Mouse (Mus musculus) C2C12 (cell line): ENCODE data around the gene Wiz.

ENCODE experiments used
- CEBPB ChIP-seq: IDR thresholded peaks from one replicate; pipeline ENCODE4 v1.6.1; 2011; ENCODE audit warnings: low read depth, mild to moderate bottlenecking, control low read depth, moderate library complexity
- CTCF ChIP-seq: IDR thresholded peaks from one replicate; pipeline ENCODE4 v1.5.1; 2011; ENCODE audit not compliant: control insufficient read depth, insufficient read depth, insufficient read length
- MYOD1 ChIP-seq: IDR thresholded peaks from one replicate; pipeline ENCODE4 v1.6.1; 2011; ENCODE audit warnings: low read depth; ENCODE audit not compliant: control insufficient read depth, insufficient read length
- MYOG ChIP-seq: IDR thresholded peaks from one replicate; pipeline ENCODE4 v1.6.1; 2011; ENCODE audit not compliant: control insufficient read depth, insufficient read length; ENCODE audit errors: extremely low read depth

DNA sequence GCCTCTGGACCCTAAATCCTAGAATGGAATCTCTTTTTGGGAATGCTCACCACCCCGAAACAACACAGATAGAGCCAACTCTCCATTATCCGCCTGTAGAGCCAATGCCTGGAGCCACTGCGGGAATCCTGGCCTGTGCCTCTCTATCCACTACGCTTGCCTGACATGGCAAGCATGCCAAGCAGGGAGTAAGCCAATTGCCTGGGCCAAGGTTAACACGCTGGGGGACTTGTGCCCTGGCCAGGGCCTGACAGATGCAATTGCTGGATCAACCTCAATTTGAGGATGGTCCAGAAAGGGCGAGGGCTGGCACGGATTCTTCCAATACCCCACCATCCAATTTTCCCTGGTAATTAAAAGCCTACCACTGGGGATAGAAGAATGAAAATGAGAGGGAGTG lies 6.7 kb downstream of the Wiz start:
- no peak for TF ChIP-seq CTCF
- TF ChIP-seq MYOG = no peak
- TF ChIP-seq MYOD1 = no peak
- TF ChIP-seq CEBPB = no peak
